Mouse (Mus musculus) CH12.LX (cell line): ENCODE results near the gene Wars. TPM values are rescaled to one million over a fixed set of nuclear protein-coding genes. Genes with fewer than 3 reads are reported as not detected.

Experiments used
- DNase-seq: peaks from one replicate; pipeline ENCODE4 v3.0.0-alpha.2; 2013; ENCODE audit errors: extremely low read depth
- H3K27ac ChIP-seq: 2 replicates; pipeline ENCODE4 v1.5.1; 2012; ENCODE audit warnings: low read depth, mild to moderate bottlenecking, control low read depth, moderate library complexity; ENCODE audit not compliant: insufficient read depth
- H3K27me3 ChIP-seq: replicated peaks from 2 replicates; pipeline ENCODE3; 2012; ENCODE audit warnings: inconsistent platforms
- H3K36me3 ChIP-seq, 2 experiments: replicated peaks in 1 of 2; 2 replicates each; pipeline versions ENCODE3 to v1.6.1; 2012; ENCODE audit warnings: inconsistent platforms in 1 of 2, low read length in 1 of 2, mild to moderate bottlenecking in 1 of 2, mixed read lengths in 1 of 2, moderate library complexity in 1 of 2; ENCODE audit not compliant: control insufficient read depth in 1 of 2, insufficient read depth in 1 of 2
- H3K4me1 ChIP-seq, 2 experiments: 2 replicates each; pipeline ENCODE4 v1.6.1; 2012; ENCODE audit warnings: inconsistent platforms in 1 of 2, moderate library complexity in 1 of 2; ENCODE audit not compliant: insufficient read depth in 2 of 2, control insufficient read depth in 1 of 2
- H3K4me2 ChIP-seq: 2 replicates; pipeline ENCODE4 v1.6.1; 2012; ENCODE audit warnings: low read depth, mild to moderate bottlenecking, control low read depth; ENCODE audit not compliant: poor library complexity, insufficient read depth, severe bottlenecking
- H3K4me3 ChIP-seq, 3 experiments: fragments of 150-350 bp in 1 of 3; sonication (generic) in 1 of 3; replicated peaks in 1 of 3; 2 replicates each; pipeline versions ENCODE3 to v1.5.1; 2011 to 2012; ENCODE audit warnings: low read depth in 2 of 3, low read length in 2 of 3, mild to moderate bottlenecking in 2 of 3, moderate library complexity in 2 of 3, control low read depth in 1 of 3, improper control_type of control experiment in 1 of 3, inconsistent platforms in 1 of 3, mixed read lengths in 1 of 3; ENCODE audit not compliant: poor library complexity in 1 of 3
- H3K79me2 ChIP-seq: replicated peaks from 2 replicates; pipeline ENCODE4 v1.6.1; 2012; ENCODE audit warnings: mild to moderate bottlenecking, moderate library complexity; ENCODE audit not compliant: control insufficient read depth, poor library complexity, insufficient read depth, severe bottlenecking; ENCODE audit errors: extremely low read depth
- H3K9ac ChIP-seq: 2 replicates; pipeline ENCODE4 v1.6.1; 2012; ENCODE audit warnings: low read depth, mild to moderate bottlenecking, control low read depth, moderate library complexity; ENCODE audit not compliant: insufficient read depth
- H3K9me3 ChIP-seq: replicated peaks from 2 replicates; pipeline ENCODE3; 2012; ENCODE audit warnings: low read length, inconsistent platforms, mixed read lengths
- BHLHE40 ChIP-seq: IDR thresholded peaks from 2 replicates; pipeline ENCODE4 v1.6.1; 2011; ENCODE audit warnings: mild to moderate bottlenecking, low read depth, low read length, improper control_type of control experiment
- CTCF ChIP-seq, 2 experiments: IDR thresholded peaks in 1 of 2; conservative IDR thresholded peaks in 1 of 2; 2 replicates each; pipeline ENCODE4 v1.5.1; 2011 to 2012; ENCODE audit warnings: low read depth in 2 of 2, low read length in 2 of 2, improper control_type of control experiment in 1 of 2, inconsistent platforms in 1 of 2, mild to moderate bottlenecking in 1 of 2, moderate library complexity in 1 of 2
- E2F4 ChIP-seq: IDR thresholded peaks from 2 replicates; pipeline ENCODE4 v1.6.1; 2011; ENCODE audit warnings: low read depth, low read length, improper control_type of control experiment; ENCODE audit not compliant: insufficient replicate concordance
- IRF4 ChIP-seq: IDR thresholded peaks from 2 replicates; pipeline ENCODE4 v1.6.1; 2014; ENCODE audit warnings: low read depth, mild to moderate bottlenecking, inconsistent platforms, low read length, improper control_type of control experiment
- MAX ChIP-seq: IDR thresholded peaks from 2 replicates; pipeline ENCODE4 v1.6.1; 2011; ENCODE audit warnings: low read length, improper control_type of control experiment
- NELFE ChIP-seq: IDR thresholded peaks from 2 replicates; pipeline ENCODE4 v1.6.1; 2011; ENCODE audit warnings: low read depth, low read length, improper control_type of control experiment
- PAX5 ChIP-seq: IDR thresholded peaks from 2 replicates; pipeline ENCODE4 v1.6.1; 2012; ENCODE audit warnings: low read length, inconsistent platforms, mixed read lengths
- POLR2AphosphoS2 ChIP-seq: IDR thresholded peaks from 2 replicates; pipeline ENCODE4 v1.6.1; 2011; ENCODE audit warnings: low read depth, low read length, improper control_type of control experiment
- RCOR1 ChIP-seq: conservative IDR thresholded peaks from 2 replicates; pipeline ENCODE4 v1.6.1; 2012; ENCODE audit warnings: low read depth, mild to moderate bottlenecking, inconsistent platforms, low read length, improper control_type of control experiment
- TBP ChIP-seq: conservative IDR thresholded peaks from 2 replicates; pipeline ENCODE4 v1.6.1; 2011; ENCODE audit warnings: low read depth, low read length, improper control_type of control experiment
- TCF12 ChIP-seq: IDR thresholded peaks from 2 replicates; pipeline ENCODE4 v1.6.1; 2014; ENCODE audit warnings: low read depth, mild to moderate bottlenecking, inconsistent platforms, low read length, improper control_type of control experiment
- UBTF ChIP-seq: IDR thresholded peaks from 2 replicates; pipeline ENCODE4 v1.6.1; 2012; ENCODE audit warnings: low read depth, mild to moderate bottlenecking, inconsistent platforms, low read length, improper control_type of control experiment, moderate library complexity
- USF2 ChIP-seq: conservative IDR thresholded peaks from 2 replicates; pipeline ENCODE4 v1.6.1; 2011; ENCODE audit warnings: low read depth, low read length, improper control_type of control experiment
- dilution Hi-C: fragments of 300-500 bp; cut with MboI; formaldehyde crosslinking; loops from 2 replicates; pipeline ENCODE4 v1.14.3; 2020; ENCODE audit warnings: low sequenced_read_pairs; ENCODE audit not compliant: extremely low pct_unique_long_range_greater_than_20kb, extremely low pct_ligation_motif_present
- in situ Hi-C: fragments of 300-500 bp; cut with MboI; formaldehyde crosslinking; loops from 3 replicates; pipeline ENCODE4 v1.14.3; 2019; ENCODE audit warnings: low sequenced_read_pairs, low pct_ligation_motif_present, low pct_unique_long_range_greater_than_20kb, mixed read lengths
- polyA plus RNA-seq: library from polyadenylated mRNA; unstranded; fragments of >175 nt; gene quantifications from 2 replicates; pipeline ENCODE4 v1.2.1, GENCODE M21; 2012; ENCODE audit warnings: low read depth; ENCODE audit not compliant: insufficient read length
- total RNA-seq, 2 experiments: library from RNA; depleted of rRNA; stranded (reverse); fragments of 300-350 nt in 1 of 2; fragments of >200 nt in 1 of 2; gene quantifications; 2 replicates each; pipeline ENCODE4 v1.2.3; 2012 to 2014

Wars gene
- total and polyA plus RNA-seq, 3 experiments = 73.5 to 93.5 (median 88.0) TPM

DNA sequence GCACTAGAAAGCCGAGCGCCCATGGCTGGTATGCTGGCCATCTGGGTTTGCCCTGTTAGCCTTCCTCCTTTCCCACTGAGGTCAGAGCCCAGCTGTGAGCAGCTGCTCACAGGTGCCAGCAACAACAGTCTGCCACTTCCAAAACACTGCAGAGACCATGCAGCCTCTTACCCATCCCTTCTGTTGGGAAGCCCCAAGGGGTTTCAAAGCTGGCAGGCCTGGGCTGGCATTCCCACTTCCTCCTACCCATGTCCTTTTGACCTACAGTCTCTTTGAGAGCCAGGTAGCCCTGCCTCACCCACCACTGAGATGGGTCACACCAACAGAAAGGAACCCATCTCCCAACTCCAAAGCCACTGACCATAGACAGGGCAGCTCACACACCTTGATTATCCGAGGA lies 60.6 kb downstream of the Wars start:
- no peak overlapping the region for H3K9ac ChIP-seq
- peaks cover 7 to 24% of the 10 kb centered on the region in 2 experiments for H3K4me1 ChIP-seq
- no peaks in the 10 kb centered on the region for H3K9me3 ChIP-seq
- peaks cover 6% of the 10 kb centered on the region; the same call in 1 of the 2 replicates for H3K79me2 ChIP-seq
- in situ Hi-C loops = no loop called here
- no peak overlapping the region for H3K4me3 ChIP-seq
- dilution Hi-C loops = no loop called here
- no peak overlapping the region for H3K27ac ChIP-seq
- H3K4me2 ChIP-seq = no peak overlapping the region
- H3K36me3 ChIP-seq = peaks cover 2 to 51% of the 10 kb centered on the region in 2 experiments
- DNase-seq = no peak
- TF ChIP-seq TBP = no peak
- TF ChIP-seq E2F4 = no peak
- no peak for TF ChIP-seq TCF12
- TF ChIP-seq CTCF (conservative IDR thresholded peaks at IDR 0.05 in 1 of 2, IDR thresholded peaks at IDR 0.05 in 1 of 2; ENCODE audit: low read depth in 2 of 2, low read length in 2 of 2) = no peak
- TF ChIP-seq NELFE = no peak
- TF ChIP-seq, all 38 proteins: peak for 0
- no peaks in the 10 kb centered on the region for H3K27me3 ChIP-seq

DNA sequence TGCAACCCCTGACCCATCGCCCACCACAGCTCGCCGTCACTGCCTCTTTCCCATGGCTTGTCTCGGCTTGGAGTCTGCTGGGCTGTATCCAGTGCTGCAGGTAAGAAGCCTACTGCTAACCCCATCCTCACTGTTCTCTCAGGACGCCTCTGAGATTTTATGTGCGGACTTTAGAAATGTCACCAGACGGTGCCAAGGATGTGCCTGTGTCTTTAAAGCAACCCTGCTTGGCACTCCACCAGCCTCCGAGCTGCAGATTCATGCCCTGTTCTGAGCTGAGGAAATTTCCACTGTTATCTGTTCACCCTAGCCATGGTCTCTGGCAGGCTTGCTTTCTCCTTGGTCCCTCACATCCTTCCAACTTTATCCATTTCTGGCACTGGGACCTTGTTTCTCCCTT lies 61.1 kb downstream of the Wars start:
- no peak overlapping the region for H3K4me3 ChIP-seq
- in situ Hi-C loops = no loop called here

DNA sequence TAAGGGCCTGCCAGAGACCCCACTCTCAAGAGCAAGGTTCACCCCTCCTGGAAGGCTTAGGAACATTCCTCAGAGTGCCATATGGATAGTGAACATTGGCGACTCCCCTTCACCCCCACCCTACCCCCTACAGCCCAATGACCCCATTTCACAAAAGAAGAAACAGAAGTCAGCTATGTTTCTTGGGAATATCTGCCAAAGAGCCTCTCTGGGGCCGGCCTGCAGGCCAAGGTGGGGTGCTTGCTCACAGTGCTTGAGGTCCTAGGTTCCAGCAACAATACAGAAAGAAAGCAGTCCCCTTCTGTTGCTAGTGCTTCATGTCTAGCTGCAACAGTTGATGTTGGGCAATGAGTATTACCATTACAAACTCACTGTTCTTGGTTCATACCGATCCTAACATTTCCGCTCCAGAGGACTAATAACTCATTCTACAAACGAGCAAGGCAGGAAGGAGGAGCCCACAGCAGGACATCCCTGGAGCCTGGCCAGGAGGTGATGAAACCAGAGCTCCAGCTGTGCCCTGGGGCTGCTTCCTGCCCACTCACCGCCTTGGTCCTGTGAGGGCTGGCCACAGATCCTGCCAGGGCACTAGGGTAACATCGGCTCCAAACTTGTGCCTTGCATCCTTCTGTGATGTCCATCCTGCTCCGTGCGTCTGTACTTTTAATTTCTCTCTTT lies 61.9 kb downstream of the Wars start:
- in situ Hi-C loops (no loop called here), dilution Hi-C loops (no loop called here)
- Histone ChIP-seq H3K27me3 (no peaks in the 10 kb centered on the region), H3K4me2 (no peak overlapping the region), H3K9ac (no peak overlapping the region), H3K4me3 (no peak overlapping the region), H3K27ac (no peak overlapping the region), H3K36me3 (peaks cover 1 to 54% of the 10 kb centered on the region in 2 experiments), H3K79me2 (peaks cover 6% of the 10 kb centered on the region; the same call in 1 of the 2 replicates), H3K9me3 (peaks cover 3% of the 10 kb centered on the region), H3K4me1 (peaks cover under 1 to 17% of the 10 kb centered on the region in 2 experiments; a peak in 3 of 4 replicates)
- DNase-seq = no peak
- TF ChIP-seq POLR2AphosphoS2 (no peak), UBTF (no peak), USF2 (no peak)

More for the DNA sequence above, 61.1 kb downstream of the Wars start:
- TF ChIP-seq PAX5 (no peak), E2F4 (no peak), NELFE (no peak), CTCF (conservative IDR thresholded peaks at IDR 0.05 in 1 of 2, IDR thresholded peaks at IDR 0.05 in 1 of 2; ENCODE audit: low read depth in 2 of 2, low read length in 2 of 2) (no peak), BHLHE40 (no peak), MAX (no peak), RCOR1 (no peak), TCF12 (no peak), IRF4 (no peak)
- TF ChIP-seq, all 38 proteins: peak for 0
- H3K27me3 ChIP-seq = no peaks in the 10 kb centered on the region
- peaks cover 3% of the 10 kb centered on the region for H3K9me3 ChIP-seq
- H3K9ac ChIP-seq = no peak overlapping the region
- H3K36me3 ChIP-seq = peaks cover 0 to 52% of the 10 kb centered on the region in 2 experiments
- dilution Hi-C loops = no loop called here
- H3K4me2 ChIP-seq = no peak overlapping the region
- H3K4me1 ChIP-seq = peaks cover 7 to 20% of the 10 kb centered on the region in 2 experiments
- H3K27ac ChIP-seq = no peak overlapping the region
- H3K79me2 ChIP-seq = peaks cover 6% of the 10 kb centered on the region; the same call in 1 of the 2 replicates
- no peak for DNase-seq
